Mouse (Mus musculus): ENCODE results near the gene Inha.

DNA sequence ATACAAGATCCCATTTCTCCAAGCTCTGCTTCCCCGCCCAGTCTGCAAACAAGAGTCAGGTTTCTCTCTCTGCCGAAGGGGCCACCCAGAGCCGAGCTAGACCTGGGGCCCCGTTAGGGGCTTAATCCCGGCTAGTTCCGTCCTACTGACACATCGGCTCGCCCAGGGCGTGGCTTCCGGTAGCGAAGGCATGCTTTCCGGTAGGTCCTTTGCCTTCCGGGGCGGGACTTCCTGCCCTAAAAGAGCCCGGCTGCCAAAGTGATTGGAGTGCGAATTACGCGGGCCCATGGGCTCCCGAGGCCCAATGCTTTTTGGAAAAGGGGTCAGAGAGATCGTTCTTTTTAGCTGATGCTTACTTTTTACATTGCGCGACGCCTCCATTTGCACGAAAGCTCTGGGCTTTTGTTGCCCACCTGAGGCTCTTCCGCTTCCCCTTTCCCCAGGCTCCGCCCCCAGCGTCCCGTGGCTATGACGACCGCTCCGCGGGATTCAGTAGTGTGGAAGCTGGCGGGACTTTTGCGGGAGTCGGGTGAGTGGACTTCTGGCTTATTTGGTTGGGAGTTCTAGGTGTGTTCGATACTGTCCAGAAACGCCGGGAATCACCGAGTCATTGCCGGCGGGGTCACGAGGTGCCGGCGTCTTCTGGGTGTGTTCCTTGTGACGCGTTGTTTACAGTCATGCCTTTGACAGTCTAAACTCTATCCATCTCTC, 14.6 kb downstream of the Inha start, which contains the start of gene Stk11ip:
- TF ChIP-seq TAL1 (IDR thresholded peaks at IDR 0.05; ENCODE audit: low read length), result no peak
- TF ChIP-seq GATA1 (IDR thresholded peaks at IDR 0.05; ENCODE audit: low read length), result no peak

All from erythroblast, embryonic 14.5 days (primary cell).